Mouse (Mus musculus) heart, postnatal 0 days (tissue): ENCODE results near the gene Agbl4. TPM values are rescaled to one million over a fixed set of nuclear protein-coding genes. Genes with fewer than 3 reads are reported as not detected.

Source experiments
- ATAC-seq: fragments of 200-750 bp; cut with Nextera tagmentation; 2 replicates; pipeline ENCODE4 v1.8.0; 2017; ENCODE audit warnings: low read depth, moderate number of reproducible peaks, moderate library complexity; ENCODE audit not compliant: insufficient read depth
- DNase-seq: peaks from one replicate; pipeline ENCODE4 v3.0.0-alpha.2; 2016; ENCODE audit warnings: low spot score
- H3K27ac ChIP-seq: fragments of 300-500 bp; sonication (generic); 2 replicates; pipeline ENCODE4 v1.5.1; 2014; ENCODE audit warnings: low read depth, mild to moderate bottlenecking
- H3K27me3 ChIP-seq: fragments of 300-500 bp; sonication (generic); 2 replicates; pipeline ENCODE4 v1.6.1; 2014; ENCODE audit warnings: low read length, mixed read lengths; ENCODE audit not compliant: control insufficient read depth, insufficient read depth
- H3K36me3 ChIP-seq: fragments of 300-500 bp; sonication (generic); replicated peaks from 2 replicates; pipeline ENCODE4 v1.6.1; 2014; ENCODE audit warnings: low read length, mixed read lengths; ENCODE audit not compliant: control insufficient read depth, insufficient read depth
- H3K4me1 ChIP-seq: fragments of 300-500 bp; sonication (generic); 2 replicates; pipeline ENCODE4 v1.6.1; 2014; ENCODE audit warnings: antibody characterized with exemption; ENCODE audit not compliant: control insufficient read depth, insufficient read depth
- H3K4me2 ChIP-seq: fragments of 300-500 bp; sonication (generic); 2 replicates; pipeline ENCODE4 v1.6.1; 2014; ENCODE audit warnings: low read depth, mild to moderate bottlenecking, low read length, moderate library complexity
- H3K4me3 ChIP-seq: fragments of 300-500 bp; sonication (generic); 2 replicates; pipeline ENCODE4 v1.5.1; 2014; ENCODE audit warnings: low read depth, low read length
- H3K9ac ChIP-seq: fragments of 300-500 bp; sonication (generic); replicated peaks from 2 replicates; pipeline ENCODE4 v1.6.1; 2014; ENCODE audit warnings: low read depth, low read length, mixed read lengths
- H3K9me3 ChIP-seq: fragments of 300-500 bp; sonication (generic); replicated peaks from 2 replicates; pipeline ENCODE4 v1.6.1; 2016; ENCODE audit warnings: low read length; ENCODE audit not compliant: control insufficient read depth
- CTCF ChIP-seq: IDR thresholded peaks from 2 replicates; pipeline ENCODE4 v1.5.1; 2016; ENCODE audit warnings: antibody characterized with exemption, control low read depth, low read depth
- EP300 ChIP-seq: IDR thresholded peaks from 2 replicates; pipeline ENCODE4 v1.6.1; 2016; ENCODE audit warnings: antibody characterized with exemption, low read depth
- WGBS: fragments of 180-500 bp; shearing (Covaris S2); extraction: QIAGEN DNeasy Blood & Tissue Kit; methylation state at CpG from one replicate; pipeline ENCODE4 v1.1.7; 2014; 5-methylcytosine and 5-hydroxymethylcytosine counted together
- polyA plus RNA-seq: library from polyadenylated mRNA; unstranded; fragments of >200 nt; fragmentation: Nextera tagmentation; extraction: Ambion mirVana; gene quantifications from 2 replicates; pipeline ENCODE4 v1.2.1, GENCODE M21; 2015
- total RNA-seq: library from RNA; depleted of rRNA; stranded (reverse); fragments of >200 nt; gene quantifications from 2 replicates; pipeline ENCODE4 v1.2.3, GENCODE M21; 2014; ENCODE audit warnings: low replicate concordance

The Agbl4 gene
- total and polyA plus RNA-seq, 2 experiments from 2014 or later, result 0.55 TPM; not detected in 1

DNA sequence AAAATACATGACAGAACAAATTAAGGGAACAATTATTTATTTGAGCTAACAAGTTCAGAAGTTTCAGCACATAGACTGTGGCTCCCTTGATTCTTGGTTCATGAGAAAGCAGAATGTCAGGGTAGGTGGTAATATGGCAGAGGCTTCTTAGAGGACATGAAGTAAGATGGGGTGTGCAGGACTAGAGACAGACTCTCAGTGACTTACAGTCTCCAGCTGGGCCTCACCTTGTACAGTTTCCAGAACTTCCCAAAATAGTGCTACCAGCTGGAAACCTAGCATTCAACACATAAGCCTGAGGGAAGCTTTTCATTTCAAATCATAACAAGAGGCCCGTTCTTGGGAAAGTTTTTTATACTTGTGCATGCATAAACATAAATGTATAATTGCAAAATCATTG lies 836.4 kb downstream of the Agbl4 start:
- no peak overlapping the region for H3K9ac ChIP-seq
- no peak overlapping the region for H3K27ac ChIP-seq
- no peak overlapping the region for H3K4me3 ChIP-seq
- no peaks in the 10 kb centered on the region for H3K27me3 ChIP-seq
- DNase-seq (no peak), ATAC-seq (no peak)
- TF ChIP-seq EP300 (no peak), CTCF (no peak)
- H3K36me3 ChIP-seq, result no peaks in the 10 kb centered on the region
- no peak overlapping the region for H3K4me2 ChIP-seq
- H3K4me1 ChIP-seq, result no peaks in the 10 kb centered on the region
- WGBS, result 53% methylated on average over 1 of the region's 1 CpGs
- H3K9me3 ChIP-seq, result no peaks in the 10 kb centered on the region

DNA sequence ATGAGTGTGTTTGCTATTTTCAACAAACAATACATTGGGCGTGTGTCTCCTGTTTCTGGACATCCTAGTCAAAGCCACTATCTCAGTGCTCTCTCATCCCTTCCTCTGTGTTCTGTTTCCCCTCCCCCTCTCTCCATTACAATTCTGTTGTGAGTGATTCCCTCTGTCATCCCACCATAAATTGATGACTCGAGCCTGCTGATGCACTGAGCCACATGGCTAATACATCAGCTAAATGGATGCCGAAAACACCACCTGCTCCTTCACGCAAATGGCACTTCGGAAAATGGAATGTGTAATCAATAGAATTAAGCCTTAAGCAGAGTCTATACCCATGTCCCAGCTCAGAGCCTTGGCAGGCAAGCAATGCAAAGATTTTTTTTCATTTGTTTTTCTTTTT lies 854.5 kb downstream of the Agbl4 start:
- WGBS, result 76% methylated on average over 5 of the region's 5 CpGs
- Histone ChIP-seq H3K4me3 (no peak overlapping the region), H3K27ac (no peak overlapping the region), H3K9ac (no peak overlapping the region), H3K4me1 (peaks cover 3% of the 10 kb centered on the region), H3K27me3 (no peaks in the 10 kb centered on the region), H3K36me3 (no peaks in the 10 kb centered on the region), H3K9me3 (no peaks in the 10 kb centered on the region), H3K4me2 (no peak overlapping the region)
- ATAC-seq, result no peak
- TF ChIP-seq EP300 (no peak), CTCF (no peak)
- DNase-seq, result no peak

DNA sequence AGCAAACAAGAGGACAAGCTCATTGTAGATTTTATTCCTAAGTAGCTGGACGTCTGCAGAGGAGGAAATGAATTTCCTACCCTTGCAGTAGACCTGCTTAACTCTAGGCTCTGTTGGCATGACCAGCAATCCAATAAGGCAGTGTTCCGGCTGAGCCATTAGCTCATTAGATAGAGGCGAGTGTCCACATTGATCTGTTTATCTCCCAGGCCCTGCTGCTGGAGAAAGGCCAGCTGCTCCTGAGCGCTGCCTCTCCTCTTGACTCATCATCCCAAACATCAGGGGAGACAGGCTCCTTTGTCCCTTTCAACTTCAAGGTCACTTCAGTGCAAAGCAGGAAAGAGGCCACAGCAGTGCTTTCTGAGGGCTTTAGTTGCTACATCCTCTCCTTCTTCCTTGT lies 858.0 kb downstream of the Agbl4 start:
- Histone ChIP-seq H3K27me3 (no peaks in the 10 kb centered on the region), H3K4me1 (peaks cover 3% of the 10 kb centered on the region), H3K4me3 (no peak overlapping the region), H3K9ac (no peak overlapping the region), H3K4me2 (no peak overlapping the region), H3K36me3 (no peaks in the 10 kb centered on the region), H3K9me3 (no peaks in the 10 kb centered on the region), H3K27ac (no peak overlapping the region)
- 9% methylated on average over 4 of the region's 4 CpGs for WGBS
- TF ChIP-seq CTCF, result no peak
- TF ChIP-seq EP300, result no peak
- no peak for ATAC-seq
- no peak for DNase-seq

DNA sequence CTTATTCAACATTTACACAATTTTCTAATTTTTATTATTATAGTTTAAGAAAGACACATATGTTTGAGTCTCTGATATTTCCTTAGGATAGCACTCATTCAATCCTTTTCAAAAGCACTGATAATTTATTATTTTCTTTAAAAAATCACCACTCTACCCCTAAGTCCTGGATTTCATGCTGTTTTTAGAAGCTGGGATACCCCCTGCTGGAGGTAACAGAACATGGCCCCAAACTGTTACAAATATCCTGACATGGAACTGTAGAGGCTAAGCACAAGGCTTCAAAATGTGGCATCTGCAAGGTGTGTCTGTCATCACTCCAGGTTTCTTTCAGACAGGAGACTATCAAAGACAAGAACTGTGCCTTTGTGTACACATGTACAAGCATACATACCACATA lies 859.5 kb downstream of the Agbl4 start:
- no peak overlapping the region for H3K9ac ChIP-seq
- no peak for ATAC-seq
- no peaks in the 10 kb centered on the region for H3K9me3 ChIP-seq
- no peak for DNase-seq
- TF ChIP-seq CTCF, result no peak
- no peak overlapping the region for H3K27ac ChIP-seq
- no peaks in the 10 kb centered on the region for H3K36me3 ChIP-seq
- no peak overlapping the region for H3K4me3 ChIP-seq
- peaks cover 3% of the 10 kb centered on the region for H3K4me1 ChIP-seq
- H3K4me2 ChIP-seq, result no peak overlapping the region
- H3K27me3 ChIP-seq, result no peaks in the 10 kb centered on the region

DNA sequence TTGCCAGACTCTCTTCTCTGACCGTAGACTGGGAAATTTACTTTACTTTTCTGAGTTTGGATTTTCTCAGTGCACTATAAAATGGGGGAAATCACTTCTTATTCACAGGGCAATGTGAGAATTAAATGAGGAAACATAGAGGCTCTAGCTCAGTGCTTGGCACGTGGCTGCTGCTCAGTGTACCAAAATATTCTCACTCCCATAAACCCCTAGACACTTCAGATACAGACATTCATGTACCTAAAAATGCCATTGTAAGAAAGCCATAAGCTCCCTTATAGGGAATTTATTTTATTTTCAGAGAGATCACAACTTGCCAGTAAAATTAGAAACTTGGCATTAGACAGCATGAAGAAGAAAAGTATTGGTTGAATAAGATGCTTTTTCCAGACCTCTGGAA lies 883.5 kb downstream of the Agbl4 start:
- WGBS, result 64% methylated on average over 2 of the region's 2 CpGs
- H3K9ac ChIP-seq, result no peak overlapping the region
- TF ChIP-seq EP300 (no peak), CTCF (no peak)

DNA sequence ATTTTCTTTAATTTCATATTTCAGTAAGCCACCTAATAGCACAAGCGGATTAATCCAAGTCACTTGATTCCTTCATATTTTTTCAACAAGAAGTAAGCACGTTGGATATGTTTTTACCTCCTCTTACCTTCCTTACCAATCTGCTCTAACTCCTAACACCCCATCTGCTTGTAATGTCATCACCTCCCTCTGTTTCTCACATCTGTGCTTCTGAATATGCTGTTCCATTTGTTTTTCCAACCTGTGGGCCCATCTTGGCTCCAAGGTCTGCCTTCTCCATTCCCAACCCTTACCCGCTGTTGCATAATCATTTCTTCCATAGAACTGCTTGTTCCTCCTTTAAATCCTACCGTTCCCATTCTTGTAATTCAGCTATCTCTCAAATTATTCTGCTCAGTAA lies 884.4 kb downstream of the Agbl4 start:
- no peaks in the 10 kb centered on the region for H3K9me3 ChIP-seq
- no peaks in the 10 kb centered on the region for H3K27me3 ChIP-seq
- WGBS, result 76% methylated on average over 4 of the region's 4 CpGs
- H3K4me3 ChIP-seq, result no peak overlapping the region
- no peaks in the 10 kb centered on the region for H3K36me3 ChIP-seq
- H3K27ac ChIP-seq, result no peak overlapping the region
- DNase-seq, result no peak
- H3K4me1 ChIP-seq, result no peaks in the 10 kb centered on the region
- no peak overlapping the region for H3K4me2 ChIP-seq
- H3K9ac ChIP-seq, result no peak overlapping the region
- TF ChIP-seq EP300 (no peak), CTCF (no peak)
- no peak for ATAC-seq

More for the DNA sequence above, 883.5 kb downstream of the Agbl4 start:
- Histone ChIP-seq H3K4me2 (no peak overlapping the region), H3K9me3 (no peaks in the 10 kb centered on the region), H3K4me3 (no peak overlapping the region), H3K36me3 (no peaks in the 10 kb centered on the region), H3K27me3 (no peaks in the 10 kb centered on the region), H3K4me1 (no peaks in the 10 kb centered on the region), H3K27ac (no peak overlapping the region)
- no peak for DNase-seq
- ATAC-seq, result no peak
